Mouse (Mus musculus): ENCODE results near the gene Nfkb1. TPM values are rescaled to one million over a fixed set of nuclear protein-coding genes. Genes with fewer than 3 reads are reported as not detected.

Nfkb1 gene
- polyA plus RNA-seq, 1 experiment from 2014 or later, result 12.7 TPM

DNA sequence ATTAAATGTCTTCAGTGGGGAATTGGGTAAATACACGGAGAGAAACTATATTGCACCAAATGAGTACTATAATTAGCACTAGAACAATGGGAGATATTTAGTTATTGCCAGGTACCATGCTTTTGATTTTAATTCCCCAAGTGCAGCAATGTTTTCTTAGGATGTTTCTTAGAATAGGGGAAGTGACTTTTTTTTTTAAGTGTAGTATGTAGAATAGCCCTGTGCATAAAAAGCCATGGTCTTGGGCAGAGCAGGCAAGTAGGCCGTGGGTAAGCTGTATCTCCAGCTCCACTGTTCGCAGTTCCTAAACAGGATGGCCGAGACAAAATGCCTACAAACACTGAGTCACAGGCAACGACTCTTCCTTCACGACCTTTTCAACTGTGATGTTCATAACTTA is 8.1 kb downstream of the Nfkb1 start:
- ATAC-seq, result no peak
- no peak overlapping the region for H3K9ac ChIP-seq (replicated peaks)
- H3K27ac ChIP-seq (ENCODE audit: low read depth), result no peak overlapping the region

DNA sequence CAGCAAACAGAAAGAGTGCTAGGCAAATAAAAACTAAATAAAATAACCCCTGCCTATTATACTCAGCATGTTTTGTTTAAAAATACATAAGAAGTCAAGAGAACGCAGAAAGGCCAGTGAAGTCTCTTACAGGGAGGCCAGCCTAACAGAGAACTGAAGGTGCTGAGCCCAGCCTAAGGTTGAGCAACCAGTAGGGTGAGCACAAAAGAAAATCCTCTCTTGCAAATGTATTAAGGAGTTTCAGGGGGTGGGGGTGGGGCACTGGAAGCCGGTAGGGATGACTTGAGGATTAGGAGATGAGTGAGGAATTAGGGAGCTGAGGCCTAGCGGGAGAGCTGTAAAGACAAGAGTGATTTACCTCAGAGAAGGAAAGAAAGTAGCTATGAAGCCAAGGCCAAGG is 9.1 kb downstream of the Nfkb1 start:
- DNase-seq, result no peak
- ATAC-seq, result no peak
- no peaks in the 10 kb centered on the region for H3K36me3 ChIP-seq (replicated peaks; ENCODE audit: insufficient read depth, low read length)
- WGBS (ENCODE audit: insufficient replicate concordance), result 51% methylated on average over 3 of the region's 3 CpGs
- peak overlapping the region; percentile 2; the same call in 1 of the 2 replicates for H3K27ac ChIP-seq (ENCODE audit: low read depth)
- no peaks in the 10 kb centered on the region for H3K27me3 ChIP-seq (ENCODE audit: insufficient read depth, low read length)
- peaks cover 46% of the 10 kb centered on the region for H3K4me1 ChIP-seq (ENCODE audit: insufficient read depth)
- no peak overlapping the region for H3K4me2 ChIP-seq (ENCODE audit: low read depth, low read length)
- TF ChIP-seq CTCF (IDR thresholded peaks at IDR 0.05; ENCODE audit: low read depth) (no peak), EP300 (IDR thresholded peaks at IDR 0.05; ENCODE audit: low read depth) (no peak)
- no peak overlapping the region for H3K4me3 ChIP-seq (ENCODE audit: low read depth, low read length)
- no peaks in the 10 kb centered on the region for H3K9me3 ChIP-seq (ENCODE audit: low read length)
- H3K9ac ChIP-seq (replicated peaks), result no peak overlapping the region

More for the DNA sequence above, 8.1 kb downstream of the Nfkb1 start:
- Histone ChIP-seq H3K36me3 (replicated peaks; ENCODE audit: insufficient read depth, low read length) (no peaks in the 10 kb centered on the region), H3K4me2 (ENCODE audit: low read depth, low read length) (no peak overlapping the region), H3K27me3 (ENCODE audit: insufficient read depth, low read length) (no peaks in the 10 kb centered on the region), H3K4me1 (ENCODE audit: insufficient read depth) (peaks cover 43% of the 10 kb centered on the region), H3K9me3 (ENCODE audit: low read length) (no peaks in the 10 kb centered on the region), H3K4me3 (ENCODE audit: low read depth, low read length) (no peak overlapping the region)
- TF ChIP-seq CTCF (IDR thresholded peaks at IDR 0.05; ENCODE audit: low read depth) (no peak), EP300 (IDR thresholded peaks at IDR 0.05; ENCODE audit: low read depth) (no peak)
- DNase-seq, result no peak
- 53% methylated on average over 6 of the region's 6 CpGs for WGBS (ENCODE audit: insufficient replicate concordance)

- no peaks in the 10 kb centered on the region for H3K9me3 ChIP-seq (ENCODE audit: low read length)
- ATAC-seq, result no peak
These were observed 10.0 kb downstream of the Nfkb1 start for GRCm38 (mm10) chr3:135681272-135681783.

GRCm38 (mm10) chr3:135680213-135680843 is 11.0 kb downstream of the Nfkb1 start:
- no peaks in the 10 kb centered on the region for H3K27me3 ChIP-seq (ENCODE audit: insufficient read depth, low read length)
- TF ChIP-seq CTCF (IDR thresholded peaks at IDR 0.05; ENCODE audit: low read depth), result no peak
- H3K36me3 ChIP-seq (replicated peaks; ENCODE audit: insufficient read depth, low read length), result no peaks in the 10 kb centered on the region
- H3K9ac ChIP-seq (replicated peaks), result no peak overlapping the region
- 66% methylated on average over 6 of the region's 6 CpGs for WGBS (ENCODE audit: insufficient replicate concordance)
- peaks cover 53% of the 10 kb centered on the region for H3K4me1 ChIP-seq (ENCODE audit: insufficient read depth)
- DNase-seq (no peak), ATAC-seq (no peak)
- H3K27ac ChIP-seq (ENCODE audit: low read depth), result no peak overlapping the region
- no peaks in the 10 kb centered on the region for H3K9me3 ChIP-seq (ENCODE audit: low read length)
- H3K4me3 ChIP-seq (ENCODE audit: low read depth, low read length), result no peak overlapping the region
- H3K4me2 ChIP-seq (ENCODE audit: low read depth, low read length), result no peak overlapping the region

More at GRCm38 (mm10) chr3:135681272-135681783, 10.0 kb downstream of the Nfkb1 start:
- WGBS (ENCODE audit: insufficient replicate concordance), result 18% methylated on average over 8 of the region's 8 CpGs
- no peak for TF ChIP-seq CTCF (IDR thresholded peaks at IDR 0.05; ENCODE audit: low read depth)
- no peak for TF ChIP-seq EP300 (IDR thresholded peaks at IDR 0.05; ENCODE audit: low read depth)
- Histone ChIP-seq H3K4me2 (ENCODE audit: low read depth, low read length) (no peak overlapping the region), H3K36me3 (replicated peaks; ENCODE audit: insufficient read depth, low read length) (no peaks in the 10 kb centered on the region), H3K27ac (ENCODE audit: low read depth) (no peak overlapping the region), H3K4me1 (ENCODE audit: insufficient read depth) (peaks cover 48% of the 10 kb centered on the region), H3K9ac (replicated peaks) (no peak overlapping the region), H3K27me3 (ENCODE audit: insufficient read depth, low read length) (no peaks in the 10 kb centered on the region), H3K4me3 (ENCODE audit: low read depth, low read length) (no peak overlapping the region)
- no peak for DNase-seq

- DNase-seq (no peak), ATAC-seq (no peak)
- Histone ChIP-seq H3K27me3 (ENCODE audit: insufficient read depth, low read length) (no peaks in the 10 kb centered on the region), H3K36me3 (replicated peaks; ENCODE audit: insufficient read depth, low read length) (no peaks in the 10 kb centered on the region; the same call in 1 of the 2 replicates), H3K4me3 (ENCODE audit: low read depth, low read length) (no peak overlapping the region), H3K27ac (ENCODE audit: low read depth) (no peak overlapping the region), H3K4me1 (ENCODE audit: insufficient read depth) (peaks cover 56% of the 10 kb centered on the region), H3K4me2 (ENCODE audit: low read depth, low read length) (no peak overlapping the region; the same call in 1 of the 2 replicates), H3K9me3 (ENCODE audit: low read length) (no peaks in the 10 kb centered on the region), H3K9ac (replicated peaks) (no peak overlapping the region)
- WGBS (ENCODE audit: insufficient replicate concordance), result 47% methylated on average over 5 of the region's 5 CpGs
- TF ChIP-seq CTCF (IDR thresholded peaks at IDR 0.05; ENCODE audit: low read depth) (no peak), EP300 (IDR thresholded peaks at IDR 0.05; ENCODE audit: low read depth) (no peak)
These were observed 14.3 kb downstream of the Nfkb1 start for GRCm38 (mm10) chr3:135677064-135677463.

GRCm38 (mm10) chr3:135676364-135676763 is 15.0 kb downstream of the Nfkb1 start:
- DNase-seq, result no peak
- no peak for ATAC-seq
- H3K4me1 ChIP-seq (ENCODE audit: insufficient read depth), result peaks cover 50% of the 10 kb centered on the region
- no peak overlapping the region for H3K4me2 ChIP-seq (ENCODE audit: low read depth, low read length)
- H3K27ac ChIP-seq (ENCODE audit: low read depth), result no peak overlapping the region
- 72% methylated on average over 2 of the region's 2 CpGs for WGBS (ENCODE audit: insufficient replicate concordance)
- TF ChIP-seq EP300 (IDR thresholded peaks at IDR 0.05; ENCODE audit: low read depth) (no peak), CTCF (IDR thresholded peaks at IDR 0.05; ENCODE audit: low read depth) (no peak)
- H3K9ac ChIP-seq (replicated peaks), result no peak overlapping the region
- H3K36me3 ChIP-seq (replicated peaks; ENCODE audit: insufficient read depth, low read length), result no peaks in the 10 kb centered on the region; the same call in 1 of the 2 replicates
- no peak overlapping the region for H3K4me3 ChIP-seq (ENCODE audit: low read depth, low read length)
- H3K27me3 ChIP-seq (ENCODE audit: insufficient read depth, low read length), result no peaks in the 10 kb centered on the region
- H3K9me3 ChIP-seq (ENCODE audit: low read length), result no peaks in the 10 kb centered on the region
